Mouse (Mus musculus) lung, postnatal 0 days (tissue): ENCODE data around the gene Nol4l. TPM values are rescaled to one million over a fixed set of nuclear protein-coding genes. Genes with fewer than 3 reads are reported as not detected.

ENCODE experiments used
- ATAC-seq: fragments of 200-750 bp; cut with Nextera tagmentation; 2 replicates; pipeline ENCODE4 v1.8.0; 2017; ENCODE audit warnings: moderate library complexity
- DNase-seq: peaks from one replicate; pipeline ENCODE4 v3.0.0-alpha.2; 2016; ENCODE audit warnings: low spot score
- H3K27ac ChIP-seq: fragments of 300-500 bp; sonication (generic); 2 replicates; pipeline ENCODE4 v1.5.1; 2014; ENCODE audit warnings: antibody characterized with exemption, mild to moderate bottlenecking, low read length, mixed read lengths
- H3K27me3 ChIP-seq: fragments of 300-500 bp; sonication (generic); replicated peaks from 2 replicates; pipeline ENCODE4 v1.6.1; 2014; ENCODE audit warnings: low read length, mixed read lengths; ENCODE audit not compliant: insufficient read depth
- H3K36me3 ChIP-seq: fragments of 300-500 bp; sonication (generic); 2 replicates; pipeline ENCODE4 v1.6.1; 2014; ENCODE audit warnings: low read length, mixed read lengths; ENCODE audit not compliant: insufficient read depth
- H3K4me1 ChIP-seq: fragments of 300-500 bp; sonication (generic); 2 replicates; pipeline ENCODE4 v1.6.1; 2014; ENCODE audit warnings: antibody characterized with exemption, low read depth, low read length, mixed read lengths; ENCODE audit not compliant: insufficient read depth
- H3K4me2 ChIP-seq: fragments of 300-500 bp; sonication (generic); replicated peaks from 2 replicates; pipeline ENCODE4 v1.6.1; 2014; ENCODE audit warnings: low read depth, mild to moderate bottlenecking, low read length, moderate library complexity, mixed read lengths
- H3K4me3 ChIP-seq: fragments of 300-500 bp; sonication (generic); 2 replicates; pipeline ENCODE4 v1.5.1; 2014; ENCODE audit warnings: low read depth, low read length
- H3K9ac ChIP-seq: fragments of 300-500 bp; sonication (generic); replicated peaks from 2 replicates; pipeline ENCODE4 v1.6.1; 2014; ENCODE audit warnings: low read depth, mild to moderate bottlenecking
- H3K9me3 ChIP-seq: fragments of 300-500 bp; sonication (generic); 2 replicates; pipeline ENCODE4 v1.6.1; 2016; ENCODE audit warnings: low read length, mixed read lengths
- CTCF ChIP-seq: IDR thresholded peaks from 2 replicates; pipeline ENCODE4 v1.5.1; 2016; ENCODE audit warnings: antibody characterized with exemption, mild to moderate bottlenecking
- EP300 ChIP-seq: IDR thresholded peaks from 2 replicates; pipeline ENCODE4 v1.6.1; 2016; ENCODE audit warnings: antibody characterized with exemption, mild to moderate bottlenecking, control low read depth
- WGBS: fragments of 180-500 bp; shearing (Covaris S2); extraction: QIAGEN DNeasy Blood & Tissue Kit; methylation state at CpG from one replicate; pipeline ENCODE4 v1.1.7; 2014; 5-methylcytosine and 5-hydroxymethylcytosine counted together
- polyA plus RNA-seq: library from polyadenylated mRNA; unstranded; fragments of >200 nt; fragmentation: Nextera tagmentation; extraction: Ambion mirVana; gene quantifications from 2 replicates; pipeline ENCODE4 v1.2.1, GENCODE M21; 2015

Nol4l gene
- polyA plus RNA-seq, 1 experiment from 2014 or later, result 8.3 TPM

GRCm38 (mm10) chr2:153525906-153526311 lies 3.9 kb downstream of the Nol4l start:
- peak; percentile 42 for DNase-seq

GRCm38 (mm10) chr2:153524727-153525126 lies 5.0 kb downstream of the Nol4l start:
- TF ChIP-seq CTCF (no peak), EP300 (no peak)
- ATAC-seq (no peak), DNase-seq (no peak)
- Histone ChIP-seq H3K9me3 (no peaks in the 10 kb centered on the region), H3K4me2 (no peak overlapping the region), H3K4me3 (no peak overlapping the region), H3K27me3 (no peaks in the 10 kb centered on the region; the same call in none of the 2 replicates), H3K27ac (no peak overlapping the region), H3K36me3 (no peaks in the 10 kb centered on the region), H3K4me1 (0 out of 2 replicates have a peak, but pooled peaks cover 4% of the 10 kb centered on the region), H3K9ac (no peak overlapping the region)
- 71% methylated on average over 2 of the region's 2 CpGs for WGBS

More at GRCm38 (mm10) chr2:153525906-153526311, 3.9 kb downstream of the Nol4l start:
- Histone ChIP-seq H3K9ac (no peak overlapping the region), H3K4me3 (no peak overlapping the region), H3K27me3 (peaks cover 10% of the 10 kb centered on the region), H3K27ac (no peak overlapping the region), H3K9me3 (no peaks in the 10 kb centered on the region), H3K4me2 (no peak overlapping the region), H3K4me1 (0 out of 2 replicates have a peak, but pooled peaks cover 4% of the 10 kb centered on the region), H3K36me3 (no peaks in the 10 kb centered on the region)
- WGBS, result 14% methylated on average over 10 of the region's 10 CpGs
- 0 out of 2 replicates have a peak, but pooled peaks have one; percentile 27 for ATAC-seq
- TF ChIP-seq EP300 (no peak), CTCF (no peak)

GRCm38 (mm10) chr2:153523656-153524055 lies 6.1 kb downstream of the Nol4l start:
- Histone ChIP-seq H3K36me3 (no peaks in the 10 kb centered on the region), H3K4me3 (no peak overlapping the region), H3K9me3 (no peaks in the 10 kb centered on the region), H3K4me1 (0 out of 2 replicates have a peak, but pooled peaks cover 3% of the 10 kb centered on the region), H3K9ac (no peak overlapping the region), H3K27me3 (no peaks in the 10 kb centered on the region; the same call in 1 of the 2 replicates), H3K4me2 (no peak overlapping the region), H3K27ac (no peak overlapping the region)
- ATAC-seq, result no peak
- no peak for DNase-seq
- WGBS, result 86% methylated on average over 12 of the region's 12 CpGs
- TF ChIP-seq EP300, result no peak
- TF ChIP-seq CTCF, result no peak

GRCm38 (mm10) chr2:153523143-153523542 lies 6.6 kb downstream of the Nol4l start:
- DNase-seq (no peak), ATAC-seq (no peak)
- no peaks in the 10 kb centered on the region for H3K36me3 ChIP-seq
- WGBS, result 65% methylated on average over 9 of the region's 9 CpGs
- H3K4me2 ChIP-seq, result no peak overlapping the region
- H3K9ac ChIP-seq, result no peak overlapping the region
- no peaks in the 10 kb centered on the region for H3K27me3 ChIP-seq
- H3K9me3 ChIP-seq, result no peaks in the 10 kb centered on the region
- no peak for TF ChIP-seq CTCF
- TF ChIP-seq EP300, result no peak
- no peak overlapping the region for H3K27ac ChIP-seq
- H3K4me3 ChIP-seq, result no peak overlapping the region
- no peaks in the 10 kb centered on the region for H3K4me1 ChIP-seq

GRCm38 (mm10) chr2:153522270-153522669 lies 7.5 kb downstream of the Nol4l start:
- H3K4me1 ChIP-seq, result no peaks in the 10 kb centered on the region
- WGBS, result 29% methylated on average over 4 of the region's 4 CpGs
- no peaks in the 10 kb centered on the region for H3K36me3 ChIP-seq
- H3K4me2 ChIP-seq, result no peak overlapping the region
- no peak for ATAC-seq
- no peak for TF ChIP-seq CTCF
- no peak for TF ChIP-seq EP300
- DNase-seq, result no peak
- H3K9me3 ChIP-seq, result no peaks in the 10 kb centered on the region
- no peak overlapping the region for H3K27ac ChIP-seq
- H3K9ac ChIP-seq, result no peak overlapping the region
- no peak overlapping the region for H3K4me3 ChIP-seq
- H3K27me3 ChIP-seq, result no peaks in the 10 kb centered on the region

GRCm38 (mm10) chr2:153520057-153520456 lies 9.7 kb downstream of the Nol4l start:
- DNase-seq (no peak), ATAC-seq (no peak)
- no peak overlapping the region for H3K4me3 ChIP-seq
- no peak overlapping the region for H3K9ac ChIP-seq
- H3K9me3 ChIP-seq, result no peaks in the 10 kb centered on the region
- H3K27me3 ChIP-seq, result no peaks in the 10 kb centered on the region
- no peaks in the 10 kb centered on the region for H3K4me1 ChIP-seq
- H3K36me3 ChIP-seq, result no peaks in the 10 kb centered on the region
- no peak for TF ChIP-seq EP300
- no peak for TF ChIP-seq CTCF
- 67% methylated on average over 9 of the region's 9 CpGs for WGBS
- H3K27ac ChIP-seq, result no peak overlapping the region
- H3K4me2 ChIP-seq, result no peak overlapping the region

GRCm38 (mm10) chr2:153516961-153517360 lies 12.8 kb downstream of the Nol4l start:
- ATAC-seq, result no peak
- Histone ChIP-seq H3K4me3 (no peak overlapping the region), H3K27ac (no peak overlapping the region), H3K27me3 (no peaks in the 10 kb centered on the region), H3K36me3 (no peaks in the 10 kb centered on the region), H3K4me1 (no peaks in the 10 kb centered on the region), H3K9me3 (no peaks in the 10 kb centered on the region), H3K4me2 (no peak overlapping the region), H3K9ac (no peak overlapping the region)
- 47% methylated on average over 4 of the region's 4 CpGs for WGBS
- TF ChIP-seq EP300 (no peak), CTCF (peak; percentile 40)
- DNase-seq, result no peak
